Mouse (Mus musculus) gastrocnemius, adult 2 months (tissue): ENCODE measurements at regions not wholly inside any gene's neighbourhood (a gene's known extent, or its start where the extent isn't known, plus 50 kb on each side); places are given as distances from the start of the nearest gene placed in this dataset.
A peak's percentile ranks its signal among the peaks of the same experiment; 100 is the strongest.

Experiments
- DNase-seq: peaks from one replicate; pipeline ENCODE4 v3.0.0; 2022
- H3K27ac ChIP-seq: fragments of 200-600 bp; 2 replicates; pipeline ENCODE4 v1.8.1; 2022; ENCODE audit warnings: mild to moderate bottlenecking
- H3K4me3 ChIP-seq: fragments of 200-600 bp; 2 replicates; pipeline ENCODE4 v1.8.1; 2022; ENCODE audit warnings: mild to moderate bottlenecking, moderate library complexity
- CTCF ChIP-seq: fragments of 200-600 bp; IDR thresholded peaks from 2 replicates; pipeline ENCODE4 v1.8.1; 2022; ENCODE audit warnings: antibody characterized with exemption, mild to moderate bottlenecking, moderate library complexity
- intact Hi-C: fragments of 180-260 bp; cut with DNase I; formaldehyde crosslinking; loops from one replicate; pipeline ENCODE4 v1.15.1; 2025

- intact Hi-C loops = no loop called here
- Histone ChIP-seq H3K4me3 (no peak overlapping the region), H3K27ac (no peak overlapping the region)
- DNase-seq = no peak
- no peak for TF ChIP-seq CTCF
Measured at GRCm38 (mm10) chr3:58183279-58183678, 231.2 kb upstream of the Tsc22d2 start.

- intact Hi-C loops = no loop called here
- TF ChIP-seq CTCF = no peak
- no peak overlapping the region for H3K27ac ChIP-seq
- H3K4me3 ChIP-seq = no peak overlapping the region
- no peak for DNase-seq
Measured at GRCm38 (mm10) chr3:58200462-58200861, 214.1 kb upstream of the Tsc22d2 start.

- Histone ChIP-seq H3K4me3 (no peak overlapping the region), H3K27ac (no peak overlapping the region)
- intact Hi-C loops = no loop called here
- TF ChIP-seq CTCF = no peak
- DNase-seq = no peak
Measured at GRCm38 (mm10) chr3:58202816-58203215, 211.7 kb upstream of the Tsc22d2 start.

GRCm38 (mm10) chr3:58203806-58204205, 210.7 kb upstream of the Tsc22d2 start:
- no peak overlapping the region for H3K4me3 ChIP-seq
- H3K27ac ChIP-seq = 0 out of 2 replicates have a peak overlapping the region, but pooled peaks have one; percentile 28
- TF ChIP-seq CTCF = no peak
- no peak for DNase-seq
- intact Hi-C loops = no loop called here

GRCm38 (mm10) chr3:58205526-58205925, 209.0 kb upstream of the Tsc22d2 start:
- intact Hi-C loops = no loop called here
- DNase-seq = no peak
- H3K4me3 ChIP-seq = no peak overlapping the region
- TF ChIP-seq CTCF = no peak
- H3K27ac ChIP-seq = peak overlapping the region; percentile 59

- intact Hi-C loops = no loop called here
- H3K27ac ChIP-seq = peak overlapping the region; percentile 59
- no peak for TF ChIP-seq CTCF
- no peak for DNase-seq
- H3K4me3 ChIP-seq = no peak overlapping the region
Measured at GRCm38 (mm10) chr3:58206776-58207398, 207.6 kb upstream of the Tsc22d2 start.

GRCm38 (mm10) chr3:58211016-58211415, 203.5 kb upstream of the Tsc22d2 start:
- no peak overlapping the region for H3K4me3 ChIP-seq
- intact Hi-C loops = no loop called here
- no peak overlapping the region for H3K27ac ChIP-seq
- no peak for TF ChIP-seq CTCF
- no peak for DNase-seq

- intact Hi-C loops = no loop called here
- H3K4me3 ChIP-seq = no peak overlapping the region
- no peak for TF ChIP-seq CTCF
- no peak for DNase-seq
- no peak overlapping the region for H3K27ac ChIP-seq
Measured at GRCm38 (mm10) chr3:58224696-58225095, 189.8 kb upstream of the Tsc22d2 start.

GRCm38 (mm10) chr3:58226447-58227321, 187.8 kb upstream of the Tsc22d2 start:
- intact Hi-C loops = no loop called here
- DNase-seq = no peak
- no peak for TF ChIP-seq CTCF
- H3K4me3 ChIP-seq = no peak overlapping the region
- H3K27ac ChIP-seq = no peak overlapping the region

GRCm38 (mm10) chr3:58227322-58227627, 187.2 kb upstream of the Tsc22d2 start:
- Histone ChIP-seq H3K27ac (no peak overlapping the region), H3K4me3 (no peak overlapping the region)
- TF ChIP-seq CTCF = no peak
- intact Hi-C loops = no loop called here
- no peak for DNase-seq

- DNase-seq = no peak
- intact Hi-C loops = no loop called here
- Histone ChIP-seq H3K27ac (no peak overlapping the region), H3K4me3 (no peak overlapping the region)
- no peak for TF ChIP-seq CTCF
Measured at GRCm38 (mm10) chr3:58228189-58228588, 186.3 kb upstream of the Tsc22d2 start.

- no peak overlapping the region for H3K27ac ChIP-seq
- no peak for TF ChIP-seq CTCF
- no peak overlapping the region for H3K4me3 ChIP-seq
- DNase-seq = no peak
- intact Hi-C loops = no loop called here
Measured at GRCm38 (mm10) chr3:58231746-58232145, 182.8 kb upstream of the Tsc22d2 start.

- intact Hi-C loops = no loop called here
- Histone ChIP-seq H3K4me3 (no peak overlapping the region), H3K27ac (no peak overlapping the region)
- no peak for DNase-seq
- no peak for TF ChIP-seq CTCF
Measured at GRCm38 (mm10) chr3:58233296-58233695, 181.2 kb upstream of the Tsc22d2 start.
